In genomic region chr10:44647021-44647420, GRCm38 (mm10) we compare ENCODE assay signal across 19 mouse cellular contexts.
DNase-seq lines count a peak whose midpoint lies in the region; ATAC-seq lines count a peak whose summit lies in the region.
"Had no signal": no experiment of that assay in that cellular context is flagged by ENCODE, and none has a peak within 500 bp of the region (broad histone marks: within the 10 kb centered on the region; RNA-seq: fewer than 3 reads in every experiment).

No protein-coding gene starts in this region.

- H3K36me3 ChIP-seq in forebrain, embryonic 14.5 days (ENCODE audit: control insufficient read depth, insufficient read depth, low read length), result no peaks in the 10 kb centered on the region
- H3K36me3 ChIP-seq: forebrain, embryonic 15.5 days had no signal

- DNase-seq in kidney, postnatal 10 days, result peak; percentile 19
- DNase-seq in kidney, postnatal 36 days, result no peak
- peak; percentile 5 for DNase-seq in urinary bladder, postnatal 14 days (ENCODE audit: low spot score)
- DNase-seq in urinary bladder, postnatal 25 days (ENCODE audit: low spot score), result no peak
- peak; percentile 37 for DNase-seq in hindlimb bud, embryonic 11.5 days (ENCODE audit: extremely low spot score, low read depth, low spot score)
- no peak for DNase-seq in left cerebral cortex, adult 11 months (ENCODE audit: low spot score)
- no peak for DNase-seq in forebrain, embryonic 14.5 days (ENCODE audit: low spot score)
- DNase-seq: adrenal gland, postnatal 36 days; cerebellum, adult 8-10 months; heart, postnatal 10 days; kidney, postnatal 14 days; right cerebral cortex, postnatal 4 days; thymus, postnatal 4 days had no signal

- no peaks in the 10 kb centered on the region for H3K9me3 ChIP-seq in forebrain, embryonic 14.5 days (replicated peaks; ENCODE audit: control insufficient read depth, low read length)
- H3K9me3 ChIP-seq: forebrain, embryonic 15.5 days had no signal

- H3K27ac ChIP-seq in forebrain, embryonic 14.5 days (ENCODE audit: low read depth, low read length), result no peak overlapping the region
- H3K27ac ChIP-seq: forebrain, embryonic 15.5 days; hindbrain, embryonic 14.5 days; macrophage had no signal

- H3K4me3 ChIP-seq in forebrain, embryonic 14.5 days (ENCODE audit: low read depth, low read length), result no peak overlapping the region
- H3K4me3 ChIP-seq: forebrain, embryonic 15.5 days had no signal

- H3K4me1 ChIP-seq in forebrain, embryonic 14.5 days (ENCODE audit: control insufficient read depth, insufficient read depth, low read length), result no peaks in the 10 kb centered on the region
- H3K4me1 ChIP-seq: forebrain, embryonic 15.5 days had no signal

- H3K27me3 ChIP-seq in forebrain, embryonic 14.5 days (replicated peaks; ENCODE audit: control insufficient read depth, insufficient read depth, low read length), result no peaks in the 10 kb centered on the region
- H3K27me3 ChIP-seq: forebrain, embryonic 15.5 days had no signal

- H3K9ac ChIP-seq in forebrain, embryonic 14.5 days (ENCODE audit: low read length), result no peak overlapping the region
- H3K9ac ChIP-seq: forebrain, embryonic 15.5 days; hindbrain, embryonic 14.5 days had no signal

- WGBS in forebrain, embryonic 14.5 days, result 49% methylated on average over 5 of the region's 5 CpGs

- ATAC-seq in forebrain, embryonic 14.5 days, result no peak
- ATAC-seq: forebrain, embryonic 15.5 days; intestine, embryonic 16.5 days; Patski had no signal

- H3K4me2 ChIP-seq in forebrain, embryonic 14.5 days (ENCODE audit: low read length), result no peak overlapping the region
- H3K4me2 ChIP-seq: forebrain, embryonic 15.5 days; hindbrain, embryonic 14.5 days; midbrain, embryonic 11.5 days had no signal

Comparison
In these comparisons a context has a peak if more than half of its experiments do, and no peak if none do; other contexts are left out.
1. DNase-seq: peak in kidney, postnatal 10 days (single experiment), urinary bladder, postnatal 14 days (single experiment) and hindlimb bud, embryonic 11.5 days (single experiment); none in kidney, postnatal 36 days (0 of 2), urinary bladder, postnatal 25 days (single experiment), left cerebral cortex, adult 11 months (single experiment) and forebrain, embryonic 14.5 days (single experiment).